Mouse (Mus musculus) heart, embryonic 16.5 days (tissue): Measurements from ENCODE around the gene Ebi3. TPM values are rescaled to one million over a fixed set of nuclear protein-coding genes. Genes with fewer than 3 reads are reported as not detected.

Source experiments
- ATAC-seq: fragments of 200-750 bp; cut with Nextera tagmentation; replicated peaks from 2 replicates; pipeline ENCODE4 v1.8.0; 2017; ENCODE audit warnings: moderate number of reproducible peaks; ENCODE audit not compliant: insufficient read depth, low FRiP score; ENCODE audit errors: extremely low read depth
- H3K27ac ChIP-seq: fragments of 300-500 bp; sonication (generic); 2 replicates; pipeline ENCODE4 v1.5.1; 2014; ENCODE audit warnings: mild to moderate bottlenecking, low read length, control low read depth, moderate library complexity
- H3K27me3 ChIP-seq: fragments of 300-500 bp; sonication (generic); 2 replicates; pipeline ENCODE4 v1.6.1; 2014; ENCODE audit warnings: low read length, mixed read lengths; ENCODE audit not compliant: control insufficient read depth, insufficient read depth
- H3K36me3 ChIP-seq: fragments of 300-500 bp; sonication (generic); 2 replicates; pipeline ENCODE4 v1.6.1; 2014; ENCODE audit not compliant: control insufficient read depth, insufficient read depth
- H3K4me1 ChIP-seq: fragments of 300-500 bp; sonication (generic); 2 replicates; pipeline ENCODE4 v1.6.1; 2014; ENCODE audit warnings: low read length, mixed read lengths; ENCODE audit not compliant: control insufficient read depth, insufficient read depth
- H3K4me2 ChIP-seq: fragments of 300-500 bp; sonication (generic); 2 replicates; pipeline ENCODE4 v1.6.1; 2014; ENCODE audit warnings: low read depth, mild to moderate bottlenecking, control low read depth, low read length
- H3K4me3 ChIP-seq: fragments of 300-500 bp; sonication (generic); 2 replicates; pipeline ENCODE4 v1.5.1; 2014; ENCODE audit warnings: mild to moderate bottlenecking, control low read depth, low read length
- H3K9ac ChIP-seq: fragments of 300-500 bp; sonication (generic); 2 replicates; pipeline ENCODE4 v1.6.1; 2014; ENCODE audit warnings: low read length, control low read depth
- H3K9me3 ChIP-seq: fragments of 300-500 bp; sonication (generic); replicated peaks from 2 replicates; pipeline ENCODE4 v1.6.1; 2016; ENCODE audit warnings: low read length; ENCODE audit not compliant: control insufficient read depth
- WGBS: fragments of 180-500 bp; shearing (Covaris S2); extraction: QIAGEN DNeasy Blood & Tissue Kit; methylation state at CpG from one replicate; pipeline ENCODE4 v1.1.7; 2014; 5-methylcytosine and 5-hydroxymethylcytosine counted together
- polyA plus RNA-seq: library from polyadenylated mRNA; unstranded; fragments of >200 nt; fragmentation: Nextera tagmentation; extraction: Ambion mirVana; gene quantifications from 2 replicates; pipeline ENCODE4 v1.2.1, GENCODE M21; 2015

The Ebi3 gene
- polyA plus RNA-seq, 1 experiment from 2014 or later, result 1.7 TPM

GRCm38 (mm10) chr17:55956591-55956990 lies 4.2 kb downstream of the Ebi3 start:
- peaks cover 14% of the 10 kb centered on the region for H3K4me1 ChIP-seq
- 36% methylated on average over 6 of the region's 6 CpGs for WGBS
- no peak for ATAC-seq
- no peak overlapping the region for H3K9ac ChIP-seq
- H3K9me3 ChIP-seq, result no peaks in the 10 kb centered on the region
- H3K4me3 ChIP-seq, result peak overlapping the region; percentile 48
- H3K27ac ChIP-seq, result no peak overlapping the region
- peaks cover 22% of the 10 kb centered on the region for H3K27me3 ChIP-seq
- H3K36me3 ChIP-seq, result peaks cover 3% of the 10 kb centered on the region; the same call in 1 of the 2 replicates
- peak overlapping the region; percentile 64 for H3K4me2 ChIP-seq

- WGBS, result 14% methylated on average over 9 of the region's 9 CpGs
- ATAC-seq, result no peak
- Histone ChIP-seq H3K27ac (no peak overlapping the region), H3K9ac (no peak overlapping the region), H3K27me3 (peaks cover 22% of the 10 kb centered on the region), H3K9me3 (no peaks in the 10 kb centered on the region), H3K4me2 (no peak overlapping the region), H3K36me3 (peaks cover 9% of the 10 kb centered on the region), H3K4me3 (no peak overlapping the region), H3K4me1 (peaks cover 14% of the 10 kb centered on the region)
Observed at GRCm38 (mm10) chr17:55957168-55957567, 4.7 kb downstream of the Ebi3 start.

- peak overlapping the region; percentile 66 for H3K4me2 ChIP-seq
- H3K4me3 ChIP-seq, result peak overlapping the region; percentile 73
- H3K27ac ChIP-seq, result peak overlapping the region; percentile 98
- no peaks in the 10 kb centered on the region for H3K9me3 ChIP-seq
- peaks cover 11% of the 10 kb centered on the region for H3K36me3 ChIP-seq
- peak overlapping the region; percentile 72 for H3K9ac ChIP-seq
- WGBS, result 74% methylated on average over 13 of the region's 13 CpGs
- no peak for ATAC-seq
- peaks cover 22% of the 10 kb centered on the region for H3K27me3 ChIP-seq
- peaks cover 14% of the 10 kb centered on the region for H3K4me1 ChIP-seq
Observed at GRCm38 (mm10) chr17:55957726-55958583, 5.5 kb downstream of the Ebi3 start.

GRCm38 (mm10) chr17:55958584-55958886 lies 6.1 kb downstream of the Ebi3 start:
- Histone ChIP-seq H3K4me1 (peaks cover 14% of the 10 kb centered on the region), H3K27ac (peak overlapping the region; percentile 98), H3K4me3 (peak overlapping the region; percentile 73), H3K27me3 (peaks cover 22% of the 10 kb centered on the region), H3K4me2 (peak overlapping the region; percentile 66), H3K9ac (peak overlapping the region; percentile 72), H3K9me3 (no peaks in the 10 kb centered on the region), H3K36me3 (peaks cover 11% of the 10 kb centered on the region)
- 38% methylated on average over 2 of the region's 2 CpGs for WGBS
- ATAC-seq, result no peak

GRCm38 (mm10) chr17:55958918-55959728 lies 6.7 kb downstream of the Ebi3 start, which contains the start of gene Yju2:
Yju2 (plus strand) TSS chr17:55959099.
- H3K4me3 ChIP-seq, result peak within 1 kb of the TSS; percentile 73
- peaks cover 11% of the 10 kb centered on the region for H3K36me3 ChIP-seq
- peaks cover 14% of the 10 kb centered on the region for H3K4me1 ChIP-seq
- peak within 1 kb of the TSS; percentile 66 for H3K4me2 ChIP-seq
- H3K9ac ChIP-seq, result peak within 1 kb of the TSS; percentile 82
- peak; percentile 92 for ATAC-seq
- under 1% methylated on average over 45 of the region's 46 CpGs for WGBS
- H3K27ac ChIP-seq, result peak within 1 kb of the TSS; percentile 98
- H3K27me3 ChIP-seq, result peaks cover 18% of the 10 kb centered on the region
- H3K9me3 ChIP-seq, result no peaks in the 10 kb centered on the region

GRCm38 (mm10) chr17:55959946-55960740 lies 7.7 kb downstream of the Ebi3 start:
- Histone ChIP-seq H3K9me3 (no peaks in the 10 kb centered on the region), H3K9ac (peak overlapping the region; percentile 82), H3K4me3 (peak overlapping the region; percentile 73), H3K4me1 (peaks cover 14% of the 10 kb centered on the region), H3K27me3 (peaks cover 8% of the 10 kb centered on the region; the same call in 1 of the 2 replicates), H3K27ac (peak overlapping the region; percentile 98), H3K36me3 (peaks cover 14% of the 10 kb centered on the region), H3K4me2 (peak overlapping the region; percentile 66)
- ATAC-seq, result no peak
- WGBS, result 69% methylated on average over 10 of the region's 10 CpGs

- no peak overlapping the region for H3K27ac ChIP-seq
- H3K4me2 ChIP-seq, result no peak overlapping the region
- no peak overlapping the region for H3K9ac ChIP-seq
- peaks cover 14% of the 10 kb centered on the region for H3K4me1 ChIP-seq
- H3K9me3 ChIP-seq, result no peaks in the 10 kb centered on the region
- peaks cover 15% of the 10 kb centered on the region for H3K36me3 ChIP-seq
- ATAC-seq, result no peak
- H3K4me3 ChIP-seq, result no peak overlapping the region
- H3K27me3 ChIP-seq, result 0 out of 2 replicates have a peak, but pooled peaks cover 3% of the 10 kb centered on the region
Observed at GRCm38 (mm10) chr17:55960791-55961190, 8.4 kb downstream of the Ebi3 start.

GRCm38 (mm10) chr17:55961631-55962030 lies 9.2 kb downstream of the Ebi3 start:
- Histone ChIP-seq H3K27me3 (no peaks in the 10 kb centered on the region), H3K4me3 (no peak overlapping the region), H3K36me3 (peaks cover 20% of the 10 kb centered on the region), H3K9me3 (no peaks in the 10 kb centered on the region), H3K4me1 (peaks cover 10% of the 10 kb centered on the region), H3K9ac (no peak overlapping the region), H3K4me2 (no peak overlapping the region), H3K27ac (no peak overlapping the region)
- ATAC-seq, result no peak
- 95% methylated on average over 7 of the region's 7 CpGs for WGBS
